Mouse (Mus musculus) midbrain, embryonic 10.5 days (tissue): Measurements from ENCODE around the gene Lexm. TPM values are rescaled to one million over a fixed set of nuclear protein-coding genes. Genes with fewer than 3 reads are reported as not detected.
A peak's percentile ranks its signal among the peaks of the same experiment; 100 is the strongest.

Experiments used
- DNase-seq: peaks from one replicate; pipeline ENCODE4 v3.0.0-alpha.2; 2017; ENCODE audit warnings: low spot score
- H3K27ac ChIP-seq: fragments of 300-500 bp; sonication (generic); replicated peaks from 2 replicates; pipeline ENCODE4 v1.5.1; 2016; ENCODE audit warnings: mild to moderate bottlenecking
- H3K27me3 ChIP-seq: fragments of 300-500 bp; sonication (generic); 2 replicates; pipeline ENCODE4 v1.6.1; 2016; ENCODE audit warnings: low read depth, mild to moderate bottlenecking; ENCODE audit not compliant: poor library complexity, severe bottlenecking
- H3K36me3 ChIP-seq: fragments of 300-500 bp; sonication (generic); 2 replicates; pipeline ENCODE4 v1.6.1; 2016; ENCODE audit warnings: mild to moderate bottlenecking, moderate library complexity
- H3K4me1 ChIP-seq: fragments of 300-500 bp; sonication (generic); 2 replicates; pipeline ENCODE4 v1.6.1; 2016
- H3K4me3 ChIP-seq: fragments of 300-500 bp; sonication (generic); 2 replicates; pipeline ENCODE4 v1.5.1; 2016; ENCODE audit warnings: mild to moderate bottlenecking, moderate library complexity
- H3K9me3 ChIP-seq: fragments of 300-500 bp; sonication (generic); replicated peaks from 2 replicates; pipeline ENCODE4 v1.6.1; 2016; ENCODE audit warnings: mild to moderate bottlenecking
- WGBS: fragments of 180-500 bp; shearing (Covaris S2); methylation state at CpG from one replicate; pipeline ENCODE4 v1.1.7; 2016; 5-methylcytosine and 5-hydroxymethylcytosine counted together
- polyA plus RNA-seq: library from polyadenylated mRNA; unstranded; fragments of >200 nt; fragmentation: Nextera tagmentation; extraction: Ambion mirVana; gene quantifications from 2 replicates; pipeline ENCODE4 v1.2.1, GENCODE M21; 2016

The Lexm gene
- polyA plus RNA-seq, 1 experiment from 2014 or later = not detected

- no peak for DNase-seq
- 47% methylated on average over 8 of the region's 8 CpGs for WGBS
- H3K4me1 ChIP-seq = no peaks in the 10 kb centered on the region
- no peak overlapping the region for H3K4me3 ChIP-seq
- no peak overlapping the region for H3K27ac ChIP-seq
- peaks cover 5% of the 10 kb centered on the region; the same call in 1 of the 2 replicates for H3K9me3 ChIP-seq
- H3K27me3 ChIP-seq = peaks cover 20% of the 10 kb centered on the region
- no peaks in the 10 kb centered on the region for H3K36me3 ChIP-seq
Observed at GRCm38 (mm10) chr4:106643483-106644217, 26.6 kb upstream of the Lexm start.

GRCm38 (mm10) chr4:106634086-106634479 is 17.0 kb upstream of the Lexm start:
- H3K27me3 ChIP-seq = peaks cover 3% of the 10 kb centered on the region; the same call in 1 of the 2 replicates
- H3K4me1 ChIP-seq = peaks cover 22% of the 10 kb centered on the region
- no peaks in the 10 kb centered on the region for H3K36me3 ChIP-seq
- 0 out of 2 replicates have a peak, but pooled peaks cover 3% of the 10 kb centered on the region for H3K9me3 ChIP-seq
- no peak overlapping the region for H3K4me3 ChIP-seq
- DNase-seq = no peak
- H3K27ac ChIP-seq = 0 out of 2 replicates have a peak overlapping the region, but pooled peaks have one; percentile 49
- 52% methylated on average over 9 of the region's 9 CpGs for WGBS

- Histone ChIP-seq H3K4me3 (no peak overlapping the region), H3K27me3 (peaks cover 6% of the 10 kb centered on the region; the same call in 1 of the 2 replicates), H3K27ac (0 out of 2 replicates have a peak overlapping the region, but pooled peaks have one; percentile 49), H3K36me3 (no peaks in the 10 kb centered on the region), H3K9me3 (no peaks in the 10 kb centered on the region), H3K4me1 (peaks cover 22% of the 10 kb centered on the region)
- DNase-seq = no peak
- 48% methylated on average over 8 of the region's 8 CpGs for WGBS
Observed at GRCm38 (mm10) chr4:106633281-106634085, 16.4 kb upstream of the Lexm start.

GRCm38 (mm10) chr4:106632313-106632712 is 15.3 kb upstream of the Lexm start:
- 50% methylated on average over 1 of the region's 3 CpGs for WGBS
- DNase-seq = no peak
- H3K9me3 ChIP-seq = no peaks in the 10 kb centered on the region
- no peaks in the 10 kb centered on the region for H3K36me3 ChIP-seq
- peaks cover 22% of the 10 kb centered on the region for H3K4me1 ChIP-seq
- peaks cover 9% of the 10 kb centered on the region; the same call in 1 of the 2 replicates for H3K27me3 ChIP-seq
- H3K27ac ChIP-seq = no peak overlapping the region
- no peak overlapping the region for H3K4me3 ChIP-seq

DNA sequence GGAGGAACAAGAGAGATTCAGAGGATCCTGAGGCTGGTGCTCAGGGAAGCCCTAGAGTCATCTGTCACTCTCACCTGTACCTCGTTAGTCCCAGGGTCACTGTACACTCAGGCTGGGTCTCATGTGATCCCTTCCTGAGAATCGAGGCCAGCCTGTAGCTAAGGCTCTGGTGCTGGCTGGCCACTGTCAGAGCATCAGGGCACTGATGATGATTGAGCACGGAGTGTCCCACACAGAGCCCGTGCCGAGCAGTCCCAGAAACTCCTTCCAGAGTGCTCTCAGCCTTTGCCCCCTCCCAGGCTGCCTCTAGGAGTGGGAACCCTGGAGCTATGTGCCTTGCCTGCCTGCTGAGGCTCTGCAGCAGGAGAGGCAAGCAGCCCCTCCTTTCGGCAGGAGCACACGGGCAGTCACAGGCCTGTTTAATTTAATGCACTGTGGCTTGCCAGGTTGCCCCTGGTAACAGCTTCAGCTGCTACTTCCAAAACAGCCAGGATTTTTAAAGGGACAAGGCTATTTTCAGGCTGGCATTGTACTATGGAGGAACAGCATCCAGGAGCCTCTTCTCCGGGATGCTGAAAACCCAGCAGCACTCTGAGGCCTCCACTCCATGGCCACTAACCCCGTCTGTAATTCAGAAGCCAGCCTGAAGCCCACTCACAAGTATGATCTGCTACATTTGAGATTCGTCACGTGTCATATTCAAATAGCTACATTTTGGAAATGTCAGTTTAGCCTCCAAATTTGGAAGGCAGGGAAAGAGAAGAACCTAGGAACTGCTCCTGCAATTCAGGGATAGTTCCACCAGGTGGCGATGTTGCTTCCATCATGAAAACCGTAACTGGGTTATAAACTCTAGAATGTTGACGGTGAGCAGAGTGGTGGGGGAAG is 13.5 kb upstream of the Lexm start:
- peak; percentile 64 for DNase-seq
- Histone ChIP-seq H3K27me3 (peaks cover 21% of the 10 kb centered on the region), H3K9me3 (no peaks in the 10 kb centered on the region), H3K4me3 (no peak overlapping the region), H3K4me1 (peaks cover 24% of the 10 kb centered on the region), H3K36me3 (no peaks in the 10 kb centered on the region), H3K27ac (peak overlapping the region; percentile 33; the same call in 1 of the 2 replicates)
- 38% methylated on average over 14 of the region's 14 CpGs for WGBS

- Histone ChIP-seq H3K4me3 (no peak overlapping the region), H3K27ac (no peak overlapping the region), H3K27me3 (peaks cover 33% of the 10 kb centered on the region), H3K36me3 (no peaks in the 10 kb centered on the region), H3K9me3 (no peaks in the 10 kb centered on the region), H3K4me1 (peaks cover 25% of the 10 kb centered on the region)
- WGBS = 81% methylated on average over 5 of the region's 5 CpGs
- DNase-seq = no peak
Observed at GRCm38 (mm10) chr4:106629374-106629773, 12.3 kb upstream of the Lexm start.

DNA sequence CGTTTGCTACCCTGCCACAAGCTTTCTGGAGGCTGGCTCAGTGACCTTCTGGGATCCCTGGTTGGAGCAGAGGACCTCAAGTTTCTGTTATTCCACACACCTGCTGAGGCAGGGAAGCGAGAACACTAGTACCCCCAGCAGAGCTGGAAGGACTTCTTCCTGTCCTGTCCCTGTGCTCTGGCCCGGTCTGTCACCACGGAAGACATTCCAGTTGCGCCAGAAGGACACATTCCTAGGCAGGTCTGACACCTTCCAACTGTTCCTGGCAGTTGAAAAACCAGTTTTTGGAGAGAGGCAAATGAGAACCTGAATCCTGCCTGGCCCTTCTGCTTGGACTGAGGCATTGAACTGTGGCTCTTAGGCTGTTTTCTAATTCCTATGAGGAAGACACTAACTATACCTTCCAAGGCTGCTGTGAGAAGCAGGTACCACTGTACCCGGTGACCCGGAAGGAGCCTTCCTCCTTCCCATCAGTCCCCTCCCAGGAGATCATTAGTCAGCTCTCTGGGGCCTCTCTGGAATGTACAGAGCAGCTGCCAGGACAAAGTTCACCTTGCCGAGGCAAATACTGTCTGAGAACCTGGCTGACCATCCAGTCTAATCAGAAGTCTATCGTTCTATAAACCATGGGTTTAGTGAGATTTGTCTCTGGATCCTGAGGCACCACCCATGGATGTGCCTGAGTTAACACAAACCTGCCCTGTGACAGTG is 11.8 kb upstream of the Lexm start:
- no peak for DNase-seq
- Histone ChIP-seq H3K36me3 (no peaks in the 10 kb centered on the region), H3K4me3 (no peak overlapping the region), H3K4me1 (peaks cover 19% of the 10 kb centered on the region), H3K27me3 (peaks cover 39% of the 10 kb centered on the region), H3K27ac (no peak overlapping the region), H3K9me3 (no peaks in the 10 kb centered on the region)
- 64% methylated on average over 9 of the region's 9 CpGs for WGBS

DNA sequence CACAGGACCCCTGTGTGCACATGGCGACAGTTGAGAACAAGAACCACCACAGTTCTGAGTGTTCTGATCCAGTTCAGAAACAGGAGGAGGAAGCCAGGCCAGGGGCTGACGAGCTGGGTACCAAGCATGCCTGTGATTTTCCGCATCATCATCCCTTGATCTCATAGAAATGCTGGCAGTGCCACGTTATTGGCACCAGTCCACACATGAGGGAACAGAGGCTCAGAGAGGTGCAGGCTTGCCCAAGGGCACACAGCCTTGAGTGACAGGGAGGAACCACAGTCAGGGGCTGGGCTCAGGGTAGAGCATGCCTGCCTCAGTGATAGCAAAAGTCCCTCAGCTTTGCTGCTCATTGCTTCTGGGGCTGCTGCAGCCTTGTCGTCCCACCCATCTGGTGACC is 10.8 kb upstream of the Lexm start:
- H3K36me3 ChIP-seq = no peaks in the 10 kb centered on the region
- no peak overlapping the region for H3K27ac ChIP-seq
- no peak for DNase-seq
- WGBS = 88% methylated on average over 5 of the region's 5 CpGs
- peaks cover 13% of the 10 kb centered on the region for H3K4me1 ChIP-seq
- H3K27me3 ChIP-seq = peaks cover 49% of the 10 kb centered on the region
- H3K4me3 ChIP-seq = no peak overlapping the region
- no peaks in the 10 kb centered on the region for H3K9me3 ChIP-seq

DNA sequence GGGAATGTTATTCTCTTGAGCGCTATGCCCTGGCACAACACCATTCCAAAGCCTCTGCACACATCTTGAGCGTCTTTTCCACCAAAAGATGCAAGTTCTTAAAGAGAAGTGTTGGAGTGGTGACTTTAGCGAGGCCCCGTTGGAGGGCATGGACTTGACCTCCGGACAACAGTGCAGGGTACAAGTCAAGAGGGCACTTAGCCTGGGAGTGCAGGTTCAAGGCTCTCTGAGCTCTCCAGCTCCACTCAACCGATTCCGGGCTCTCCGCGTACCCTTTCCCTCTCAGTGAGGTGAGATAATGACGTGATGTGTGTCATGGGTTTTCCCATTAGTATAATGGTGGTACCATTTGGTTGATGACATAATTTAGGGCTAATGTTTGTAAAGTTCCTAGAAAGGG is 7.2 kb upstream of the Lexm start:
- Histone ChIP-seq H3K27ac (no peak overlapping the region), H3K9me3 (no peaks in the 10 kb centered on the region), H3K27me3 (peaks cover 66% of the 10 kb centered on the region), H3K36me3 (no peaks in the 10 kb centered on the region), H3K4me3 (no peak overlapping the region), H3K4me1 (peaks cover 8% of the 10 kb centered on the region; the same call in 1 of the 2 replicates)
- 90% methylated on average over 10 of the region's 10 CpGs for WGBS
- DNase-seq = no peak

DNA sequence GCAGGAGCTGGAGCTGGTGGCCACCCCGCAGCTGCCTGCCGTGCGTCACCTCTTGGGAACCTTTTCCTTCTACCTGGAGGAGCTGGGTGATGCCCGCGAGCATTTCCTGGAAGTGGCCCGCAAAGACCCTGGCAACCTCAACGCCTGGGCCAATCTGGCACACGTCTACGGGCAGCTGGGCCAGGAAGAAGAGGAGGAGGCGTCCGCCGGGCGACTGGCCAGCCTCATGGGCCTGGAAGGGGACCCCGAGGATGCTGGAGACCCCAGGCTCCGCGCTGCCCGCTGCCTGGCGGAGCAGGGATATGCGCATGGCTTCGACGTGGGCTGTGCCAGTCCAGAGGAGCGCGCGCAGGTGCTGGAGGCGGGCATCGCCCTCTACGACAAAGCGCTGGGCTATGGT is 5.7 kb upstream of the Lexm start:
- Histone ChIP-seq H3K4me1 (peaks cover 10% of the 10 kb centered on the region), H3K27me3 (peaks cover 71% of the 10 kb centered on the region)
- DNase-seq = no peak

DNA sequence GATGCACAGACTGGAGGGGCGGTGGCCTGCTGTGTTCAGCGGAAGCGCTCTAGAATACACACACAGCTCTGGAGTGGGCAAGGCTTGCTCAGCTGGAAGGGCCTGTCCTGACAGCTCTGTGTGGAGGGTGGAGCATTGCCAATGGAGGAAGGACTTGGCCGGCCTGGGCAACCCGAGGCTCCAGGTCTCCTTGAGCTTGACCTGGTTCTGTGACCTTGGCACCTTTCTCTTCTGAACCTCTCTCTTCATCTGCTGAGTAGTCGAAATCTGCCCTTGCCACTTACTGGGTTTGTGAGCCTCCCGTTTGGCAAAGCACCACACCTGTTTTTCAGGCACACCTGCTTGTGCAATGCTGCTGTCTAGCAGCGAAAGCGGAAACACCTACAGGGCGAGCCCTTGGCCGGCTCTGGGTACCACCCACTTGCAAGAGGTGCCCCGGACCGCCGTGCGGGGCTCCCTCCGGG is 5.0 kb upstream of the Lexm start, which contains the start of gene Ttc22:
TSS of gene Ttc22 (plus strand) at position 403 of the 464 bp plus-strand sequence.
- 30% methylated on average over 16 of the region's 16 CpGs for WGBS
- Histone ChIP-seq H3K4me3 (no peak within 1 kb of the TSS), H3K27me3 (peaks cover 72% of the 10 kb centered on the region), H3K36me3 (no peaks in the 10 kb centered on the region), H3K27ac (no peak within 1 kb of the TSS), H3K4me1 (peaks cover 16% of the 10 kb centered on the region), H3K9me3 (no peaks in the 10 kb centered on the region)
- DNase-seq = no peak

More for the DNA sequence above, 5.7 kb upstream of the Lexm start:
- Histone ChIP-seq H3K36me3 (no peaks in the 10 kb centered on the region), H3K27ac (no peak overlapping the region), H3K9me3 (no peaks in the 10 kb centered on the region), H3K4me3 (no peak overlapping the region)
- WGBS = 36% methylated on average over 28 of the region's 28 CpGs
